ENCODE assay signal across 26 mouse cellular contexts in genomic region chr6:66994981-66995380, GRCm38 (mm10).
"Had no signal": no experiment of that assay in that cellular context is flagged by ENCODE, and none has a peak within 500 bp of the region (broad histone marks: within the 10 kb centered on the region; RNA-seq: fewer than 3 reads in every experiment).

No protein-coding gene starts in this region.

- H3K9me3 ChIP-seq: embryonic facial prominence, embryonic 10.5 days; embryonic facial prominence, embryonic 12.5 days; embryonic facial prominence, embryonic 13.5 days; embryonic facial prominence, embryonic 15.5 days; forebrain, embryonic 10.5 days; forebrain, embryonic 12.5 days; forebrain, embryonic 13.5 days; forebrain, embryonic 15.5 days had no signal

- H3K9ac ChIP-seq: embryonic facial prominence, embryonic 12.5 days; embryonic facial prominence, embryonic 13.5 days; embryonic facial prominence, embryonic 15.5 days; forebrain, embryonic 12.5 days; forebrain, embryonic 13.5 days; forebrain, embryonic 15.5 days; forebrain, postnatal 0 days had no signal

- H3K36me3 ChIP-seq: embryonic facial prominence, embryonic 10.5 days; embryonic facial prominence, embryonic 12.5 days; embryonic facial prominence, embryonic 13.5 days; embryonic facial prominence, embryonic 15.5 days; forebrain, embryonic 10.5 days; forebrain, embryonic 12.5 days; forebrain, embryonic 15.5 days had no signal

- ATAC-seq: forebrain, embryonic 13.5 days; forebrain, embryonic 14.5 days; forebrain, embryonic 15.5 days; forebrain, embryonic 16.5 days; forebrain, postnatal 0 days had no signal

- DNase-seq: cerebellum, adult 9-10 months; cerebellum, adult 9-11 months; cerebellum, postnatal 10 days; cerebellum, postnatal 14 days; cerebellum, postnatal 25 days; cerebellum, postnatal 36 days; embryo, embryonic 11 days; forebrain, postnatal 0 days; gastrocnemius, adult 2 months; gastrocnemius, postnatal 10 days; gastrocnemius, postnatal 14 days; gastrocnemius, postnatal 25 days; gastrocnemius, postnatal 36 days; heart, adult 18-20 months; heart, adult 2 months had no signal

- H3K27me3 ChIP-seq: embryonic facial prominence, embryonic 12.5 days; embryonic facial prominence, embryonic 13.5 days; embryonic facial prominence, embryonic 15.5 days; forebrain, embryonic 12.5 days; forebrain, embryonic 13.5 days; forebrain, embryonic 15.5 days had no signal

- H3K4me2 ChIP-seq: embryonic facial prominence, embryonic 12.5 days; embryonic facial prominence, embryonic 13.5 days; embryonic facial prominence, embryonic 15.5 days; forebrain, embryonic 12.5 days; forebrain, embryonic 13.5 days; forebrain, embryonic 15.5 days had no signal

- H3K4me1 ChIP-seq: embryonic facial prominence, embryonic 10.5 days; embryonic facial prominence, embryonic 12.5 days; embryonic facial prominence, embryonic 13.5 days; forebrain, embryonic 12.5 days; forebrain, embryonic 13.5 days; forebrain, embryonic 15.5 days had no signal

- H3K27ac ChIP-seq: embryonic facial prominence, embryonic 10.5 days; embryonic facial prominence, embryonic 12.5 days; embryonic facial prominence, embryonic 13.5 days; embryonic facial prominence, embryonic 15.5 days; forebrain, embryonic 10.5 days; forebrain, embryonic 12.5 days; forebrain, embryonic 13.5 days; forebrain, embryonic 15.5 days; gastrocnemius, adult 2 months; heart, adult 2 months had no signal

- H3K4me3 ChIP-seq: embryonic facial prominence, embryonic 10.5 days; embryonic facial prominence, embryonic 12.5 days; embryonic facial prominence, embryonic 13.5 days; embryonic facial prominence, embryonic 15.5 days; erythroblast, embryonic 14.5 days; forebrain, embryonic 10.5 days; forebrain, embryonic 12.5 days; forebrain, embryonic 13.5 days; forebrain, embryonic 15.5 days; gastrocnemius, adult 2 months; heart, adult 2 months had no signal
